Mouse (Mus musculus) forebrain, embryonic 10.5 days (tissue): ENCODE results near the gene Cldnd2. TPM values are rescaled to one million over a fixed set of nuclear protein-coding genes. Genes with fewer than 3 reads are reported as not detected.

Experiments used
- DNase-seq: peaks from one replicate; pipeline ENCODE4 v3.0.0-alpha.2; 2017; ENCODE audit warnings: low spot score; ENCODE audit errors: extremely low spot score
- H3K27ac ChIP-seq: fragments of 300-500 bp; sonication (generic); 2 replicates; pipeline ENCODE4 v1.5.1; 2016; ENCODE audit warnings: mild to moderate bottlenecking
- H3K27me3 ChIP-seq: fragments of 300-500 bp; sonication (generic); 2 replicates; pipeline ENCODE4 v1.6.1; 2016; ENCODE audit warnings: mild to moderate bottlenecking; ENCODE audit not compliant: poor library complexity, severe bottlenecking
- H3K36me3 ChIP-seq: fragments of 300-500 bp; sonication (generic); replicated peaks from 2 replicates; pipeline ENCODE4 v1.6.1; 2016; ENCODE audit warnings: mild to moderate bottlenecking, moderate library complexity
- H3K4me1 ChIP-seq: fragments of 300-500 bp; sonication (generic); 2 replicates; pipeline ENCODE4 v1.6.1; 2016
- H3K4me3 ChIP-seq: fragments of 300-500 bp; sonication (generic); 2 replicates; pipeline ENCODE4 v1.5.1; 2016; ENCODE audit warnings: mild to moderate bottlenecking, moderate library complexity
- H3K9me3 ChIP-seq: fragments of 300-500 bp; sonication (generic); 2 replicates; pipeline ENCODE4 v1.6.1; 2016; ENCODE audit warnings: mild to moderate bottlenecking, moderate library complexity
- WGBS: fragments of 180-500 bp; shearing (Covaris S2); methylation state at CpG from one replicate; pipeline ENCODE4 v1.1.7; 2016; 5-methylcytosine and 5-hydroxymethylcytosine counted together
- polyA plus RNA-seq: library from polyadenylated mRNA; unstranded; fragments of >200 nt; fragmentation: Nextera tagmentation; extraction: Ambion mirVana; gene quantifications from 2 replicates; pipeline ENCODE4 v1.2.1, GENCODE M21; 2016

Cldnd2 gene
- polyA plus RNA-seq, 1 experiment from 2014 or later, result not detected

- 83% methylated on average over 4 of the region's 4 CpGs for WGBS
- Histone ChIP-seq H3K9me3 (no peaks in the 10 kb centered on the region; the same call in 1 of the 2 replicates), H3K27me3 (no peaks in the 10 kb centered on the region), H3K4me3 (no peak overlapping the region), H3K4me1 (no peaks in the 10 kb centered on the region), H3K36me3 (no peaks in the 10 kb centered on the region), H3K27ac (no peak overlapping the region)
- DNase-seq, result no peak
Observed at GRCm38 (mm10) chr7:43432891-43433290, 7.7 kb upstream of the Cldnd2 start.

- H3K9me3 ChIP-seq, result no peaks in the 10 kb centered on the region; the same call in 1 of the 2 replicates
- DNase-seq, result no peak
- H3K27ac ChIP-seq, result no peak overlapping the region
- no peaks in the 10 kb centered on the region for H3K27me3 ChIP-seq
- H3K4me1 ChIP-seq, result no peaks in the 10 kb centered on the region
- no peak overlapping the region for H3K4me3 ChIP-seq
- no peaks in the 10 kb centered on the region for H3K36me3 ChIP-seq
- WGBS, result 92% methylated on average over 5 of the region's 5 CpGs
Observed at GRCm38 (mm10) chr7:43434676-43435075, 5.9 kb upstream of the Cldnd2 start.

- 87% methylated on average over 10 of the region's 10 CpGs for WGBS
- Histone ChIP-seq H3K27ac (no peak within 1 kb of the TSS), H3K36me3 (no peaks in the 10 kb centered on the region), H3K4me1 (no peaks in the 10 kb centered on the region), H3K4me3 (no peak within 1 kb of the TSS), H3K9me3 (no peaks in the 10 kb centered on the region; the same call in 1 of the 2 replicates), H3K27me3 (no peaks in the 10 kb centered on the region)
- DNase-seq, result no peak
Observed at GRCm38 (mm10) chr7:43436341-43437255, 4.0 kb upstream of the Cldnd2 start, which contains the start of gene Nkg7. TSS of gene Nkg7 (plus strand) at chr7:43437073.

- Histone ChIP-seq H3K27me3 (no peaks in the 10 kb centered on the region; the same call in 1 of the 2 replicates), H3K27ac (no peak overlapping the region), H3K9me3 (no peaks in the 10 kb centered on the region; the same call in 1 of the 2 replicates), H3K36me3 (no peaks in the 10 kb centered on the region), H3K4me1 (peaks cover 9% of the 10 kb centered on the region), H3K4me3 (no peak overlapping the region)
- DNase-seq, result no peak
- 84% methylated on average over 4 of the region's 4 CpGs for WGBS
Observed at GRCm38 (mm10) chr7:43438611-43439010, 2.0 kb upstream of the Cldnd2 start.

GRCm38 (mm10) chr7:43441071-43441470 is 489 bp downstream of the Cldnd2 start:
- Histone ChIP-seq H3K27ac (no peak overlapping the region), H3K36me3 (no peaks in the 10 kb centered on the region), H3K27me3 (no peaks in the 10 kb centered on the region; the same call in 1 of the 2 replicates), H3K4me1 (peaks cover 21% of the 10 kb centered on the region), H3K4me3 (no peak overlapping the region), H3K9me3 (no peaks in the 10 kb centered on the region; the same call in 1 of the 2 replicates)
- WGBS, result 89% methylated on average over 3 of the region's 3 CpGs
- no peak for DNase-seq

GRCm38 (mm10) chr7:43442684-43443083 is 2.1 kb downstream of the Cldnd2 start:
- H3K9me3 ChIP-seq, result no peaks in the 10 kb centered on the region
- WGBS, result 9% methylated on average over 9 of the region's 9 CpGs
- H3K4me1 ChIP-seq, result peaks cover 21% of the 10 kb centered on the region
- peak overlapping the region; percentile 88 for H3K27ac ChIP-seq
- peak overlapping the region; percentile 64 for H3K4me3 ChIP-seq
- H3K36me3 ChIP-seq, result no peaks in the 10 kb centered on the region
- DNase-seq, result no peak
- H3K27me3 ChIP-seq, result no peaks in the 10 kb centered on the region; the same call in 1 of the 2 replicates

GRCm38 (mm10) chr7:43443126-43443916 is 2.7 kb downstream of the Cldnd2 start:
- peak overlapping the region; percentile 88 for H3K27ac ChIP-seq
- H3K9me3 ChIP-seq, result no peaks in the 10 kb centered on the region
- DNase-seq, result peak; percentile 72
- peak overlapping the region; percentile 64 for H3K4me3 ChIP-seq
- WGBS, result under 1% methylated on average over 36 of the region's 36 CpGs
- no peaks in the 10 kb centered on the region; the same call in 1 of the 2 replicates for H3K27me3 ChIP-seq
- peaks cover 21% of the 10 kb centered on the region for H3K4me1 ChIP-seq
- no peaks in the 10 kb centered on the region for H3K36me3 ChIP-seq

GRCm38 (mm10) chr7:43443917-43444293 is 3.3 kb downstream of the Cldnd2 start, which contains the start of the genes Etfb and Gm45233:
TSS of gene Etfb (plus strand) at chr7:43444083.
TSS of gene Gm45233 (plus strand) at chr7:43444128.
- Histone ChIP-seq H3K27me3 (no peaks in the 10 kb centered on the region; the same call in 1 of the 2 replicates), H3K27ac (peak within 1 kb of the TSS; percentile 88), H3K36me3 (no peaks in the 10 kb centered on the region), H3K9me3 (no peaks in the 10 kb centered on the region), H3K4me3 (peak within 1 kb of the TSS; percentile 64), H3K4me1 (peaks cover 21% of the 10 kb centered on the region)
- 0% methylated on average over 27 of the region's 27 CpGs for WGBS
- peak; percentile 94 for DNase-seq

GRCm38 (mm10) chr7:43447801-43448200 is 7.2 kb downstream of the Cldnd2 start:
- no peak for DNase-seq
- Histone ChIP-seq H3K27me3 (no peaks in the 10 kb centered on the region), H3K9me3 (no peaks in the 10 kb centered on the region), H3K4me1 (peaks cover 16% of the 10 kb centered on the region), H3K27ac (no peak overlapping the region), H3K4me3 (no peak overlapping the region), H3K36me3 (peaks cover 13% of the 10 kb centered on the region)
- 86% methylated on average over 4 of the region's 4 CpGs for WGBS

- no peak for DNase-seq
- 84% methylated on average over 2 of the region's 3 CpGs for WGBS
- Histone ChIP-seq H3K27me3 (no peaks in the 10 kb centered on the region), H3K27ac (no peak overlapping the region), H3K36me3 (peaks cover 17% of the 10 kb centered on the region), H3K9me3 (no peaks in the 10 kb centered on the region), H3K4me1 (peaks cover 11% of the 10 kb centered on the region), H3K4me3 (no peak overlapping the region)
Observed at GRCm38 (mm10) chr7:43448246-43448645, 7.7 kb downstream of the Cldnd2 start.

GRCm38 (mm10) chr7:43449811-43450210 is 9.2 kb downstream of the Cldnd2 start:
- no peak for DNase-seq
- WGBS, result 96% methylated on average over 2 of the region's 2 CpGs
- H3K4me3 ChIP-seq, result no peak overlapping the region

GRCm38 (mm10) chr7:43451726-43452125 is 11.1 kb downstream of the Cldnd2 start:
- 94% methylated on average over 11 of the region's 11 CpGs for WGBS
- no peak overlapping the region for H3K27ac ChIP-seq
- peaks cover 52% of the 10 kb centered on the region for H3K36me3 ChIP-seq
- no peak for DNase-seq
- no peaks in the 10 kb centered on the region for H3K27me3 ChIP-seq
- H3K4me1 ChIP-seq, result no peaks in the 10 kb centered on the region
- H3K9me3 ChIP-seq, result no peaks in the 10 kb centered on the region
- no peak overlapping the region for H3K4me3 ChIP-seq

More at GRCm38 (mm10) chr7:43449811-43450210, 9.2 kb downstream of the Cldnd2 start:
- Histone ChIP-seq H3K9me3 (no peaks in the 10 kb centered on the region), H3K27me3 (no peaks in the 10 kb centered on the region), H3K27ac (no peak overlapping the region), H3K36me3 (peaks cover 33% of the 10 kb centered on the region), H3K4me1 (peaks cover 4% of the 10 kb centered on the region)
